Mouse (Mus musculus): ENCODE measurements around the gene Olfr524.

- TF ChIP-seq POLR2A (IDR thresholded peaks at IDR 0.05; ENCODE audit: insufficient read length, low read depth) (no peak), MAX (IDR thresholded peaks at IDR 0.05; ENCODE audit: low read depth) (no peak), TCF12 (IDR thresholded peaks at IDR 0.05; ENCODE audit: insufficient read depth, poor library complexity, severe bottlenecking) (no peak), CEBPB (IDR thresholded peaks at IDR 0.05; ENCODE audit: insufficient read depth, poor library complexity, severe bottlenecking) (no peak), REST (IDR thresholded peaks at IDR 0.05; ENCODE audit: insufficient read depth, insufficient read length) (peak; percentile 70), USF1 (IDR thresholded peaks at IDR 0.05; ENCODE audit: low read depth) (no peak), POLR2AphosphoS2 (IDR thresholded peaks at IDR 0.05; ENCODE audit: insufficient read length, low read depth) (no peak), TCF3 (IDR thresholded peaks at IDR 0.05; ENCODE audit: insufficient read length, low read depth) (no peak), SRF (IDR thresholded peaks at IDR 0.05; ENCODE audit: control insufficient read depth, insufficient read length, low read depth) (no peak), MYOD1 (IDR thresholded peaks at IDR 0.05; ENCODE audit: control insufficient read depth in 1 of 3, insufficient read length in 2 of 3, low read depth in 2 of 3) (no peak)
These were observed 13.5 kb upstream of the Olfr524 start for GRCm38 (mm10) chr7:140219268-140219667.
